Mouse (Mus musculus): ENCODE measurements at regions not wholly inside any gene's neighbourhood (a gene's known extent, or its start where the extent isn't known, plus 50 kb on each side); places are given as distances from the start of the nearest gene placed in this dataset.

DNA sequence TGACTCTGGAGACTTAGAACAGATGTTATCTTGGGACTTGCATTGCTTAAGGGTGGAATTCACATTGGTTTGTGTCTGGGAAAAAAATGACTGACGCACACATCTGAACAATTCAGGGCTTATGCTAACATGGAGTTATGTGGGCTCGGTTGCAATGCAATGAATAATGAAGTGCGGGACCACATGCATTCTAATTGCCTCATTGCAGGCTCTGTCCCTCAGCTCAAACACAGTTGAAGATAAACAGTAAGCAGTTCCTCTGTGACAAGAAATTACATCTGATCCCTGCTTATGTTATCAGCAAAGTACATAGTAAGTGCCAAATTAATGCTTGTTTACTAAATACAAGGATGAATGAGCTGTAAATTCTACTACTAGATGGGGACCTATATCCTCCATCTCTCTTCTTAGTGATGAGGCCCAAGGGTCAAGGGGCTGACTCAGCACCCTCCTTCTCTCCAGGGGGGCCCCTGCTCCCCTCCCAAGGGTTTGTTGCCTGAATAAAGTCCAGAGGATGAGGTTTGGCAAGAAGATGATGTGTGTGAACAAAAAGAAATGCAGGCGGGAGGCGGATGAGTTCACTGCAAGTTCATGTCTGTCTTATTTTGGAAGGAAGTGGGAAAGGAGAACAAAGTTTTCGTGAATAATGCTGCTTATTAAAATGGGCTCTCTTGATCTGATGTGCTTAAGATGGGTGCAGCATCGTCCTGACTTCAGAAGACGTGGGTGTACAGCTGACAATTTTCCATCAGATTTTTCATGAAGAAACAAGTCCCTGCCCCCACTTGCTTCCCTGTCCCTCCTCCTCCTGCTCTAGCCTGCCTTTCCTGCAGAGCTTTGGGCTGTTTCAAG lies 533.1 kb downstream of the Shisa9 start:
- Histone ChIP-seq H3K27ac (ENCODE audit: control insufficient read depth, insufficient read depth, low read depth, low read length, poor library complexity) (no peak overlapping the region), H3K4me1 (ENCODE audit: control insufficient read depth, insufficient read depth, low read length) (no peaks in the 10 kb centered on the region; the same call in 1 of the 2 replicates), H3K4me3 (replicated peaks; ENCODE audit: control insufficient read depth, low read depth, low read length) (no peak overlapping the region)
- whole genome bisulfite sequencing, result 69% methylated on average over 8 of the region's 8 CpGs
- no peak for TF ChIP-seq CTCF (IDR thresholded peaks at IDR 0.05; ENCODE audit: control insufficient read depth, insufficient read depth, low read length)
- no peak for TF ChIP-seq POLR2A (IDR thresholded peaks at IDR 0.05; ENCODE audit: borderline replicate concordance, control insufficient read depth, low read depth, low read length)

DNA sequence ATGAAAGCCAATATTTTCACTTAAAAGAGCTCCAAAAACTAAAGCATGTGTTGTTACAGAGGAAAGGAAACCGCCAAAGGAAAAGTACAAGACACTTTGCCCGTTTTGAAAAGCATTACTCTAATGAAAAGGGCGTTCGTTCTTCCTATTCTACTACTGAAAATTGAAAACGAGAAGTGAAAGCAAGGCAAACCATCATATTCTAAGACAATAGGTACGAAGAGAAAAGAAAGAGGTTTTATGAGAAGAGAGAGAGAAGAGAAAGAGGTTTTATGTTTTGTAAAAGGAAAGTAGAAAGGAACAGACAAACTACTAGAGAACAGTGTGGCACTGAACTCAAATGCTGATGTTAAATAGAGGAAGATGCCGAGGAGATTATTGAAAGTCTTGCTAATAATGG lies 534.4 kb downstream of the Shisa9 start:
- TF ChIP-seq POLR2A (IDR thresholded peaks at IDR 0.05; ENCODE audit: borderline replicate concordance, control insufficient read depth, low read depth, low read length) (no peak), CTCF (IDR thresholded peaks at IDR 0.05; ENCODE audit: control insufficient read depth, insufficient read depth, low read length) (no peak)
- Histone ChIP-seq H3K4me3 (replicated peaks; ENCODE audit: control insufficient read depth, low read depth, low read length) (no peak overlapping the region), H3K4me1 (ENCODE audit: control insufficient read depth, insufficient read depth, low read length) (no peaks in the 10 kb centered on the region; the same call in 1 of the 2 replicates), H3K27ac (ENCODE audit: control insufficient read depth, insufficient read depth, low read depth, low read length, poor library complexity) (no peak overlapping the region)
- 61% methylated on average over 7 of the region's 7 CpGs for WGBS

DNA sequence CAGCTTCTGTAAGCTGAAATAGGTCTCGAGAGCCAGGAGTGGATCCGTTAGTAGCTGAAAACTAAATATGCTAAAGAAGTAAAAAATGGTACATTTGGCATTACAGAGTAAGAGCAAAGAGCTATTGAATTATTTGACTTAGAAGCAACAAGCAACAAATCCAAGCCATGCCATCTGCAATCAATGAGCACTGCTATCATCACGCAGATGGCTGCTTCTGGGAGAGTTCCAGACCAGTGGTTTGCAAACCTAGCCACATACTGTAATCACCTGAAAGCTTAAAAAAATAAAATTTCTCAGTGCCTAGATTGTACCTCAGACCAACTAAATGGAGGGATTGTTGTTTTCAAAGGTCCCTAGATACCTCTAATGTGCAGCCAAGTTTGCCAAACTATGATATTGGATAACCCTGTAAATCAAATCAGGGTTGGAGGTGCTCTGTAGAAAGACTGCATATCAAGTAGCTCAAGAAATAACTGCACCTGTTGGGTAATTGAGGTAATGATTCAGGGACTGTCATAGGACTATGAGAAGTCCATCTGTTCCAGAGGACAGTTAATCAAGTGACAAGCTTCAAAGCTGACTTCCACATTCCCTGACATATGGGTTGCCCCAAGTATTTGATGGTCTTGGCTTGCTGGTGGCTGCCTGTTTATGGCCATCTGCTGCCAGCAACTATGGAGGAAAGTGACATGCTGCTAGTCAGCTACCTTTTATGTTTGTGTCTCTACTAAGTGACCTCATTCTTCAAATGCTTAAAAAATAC lies 538.0 kb downstream of the Shisa9 start:
- WGBS, result 75% methylated on average over 3 of the region's 3 CpGs
- Histone ChIP-seq H3K4me1 (ENCODE audit: control insufficient read depth, insufficient read depth, low read length) (no peaks in the 10 kb centered on the region), H3K4me3 (replicated peaks; ENCODE audit: control insufficient read depth, low read depth, low read length) (no peak overlapping the region), H3K27ac (ENCODE audit: control insufficient read depth, insufficient read depth, low read depth, low read length, poor library complexity) (no peak overlapping the region)
- no peak for TF ChIP-seq CTCF (IDR thresholded peaks at IDR 0.05; ENCODE audit: control insufficient read depth, insufficient read depth, low read length)
- no peak for TF ChIP-seq POLR2A (IDR thresholded peaks at IDR 0.05; ENCODE audit: borderline replicate concordance, control insufficient read depth, low read depth, low read length)

DNA sequence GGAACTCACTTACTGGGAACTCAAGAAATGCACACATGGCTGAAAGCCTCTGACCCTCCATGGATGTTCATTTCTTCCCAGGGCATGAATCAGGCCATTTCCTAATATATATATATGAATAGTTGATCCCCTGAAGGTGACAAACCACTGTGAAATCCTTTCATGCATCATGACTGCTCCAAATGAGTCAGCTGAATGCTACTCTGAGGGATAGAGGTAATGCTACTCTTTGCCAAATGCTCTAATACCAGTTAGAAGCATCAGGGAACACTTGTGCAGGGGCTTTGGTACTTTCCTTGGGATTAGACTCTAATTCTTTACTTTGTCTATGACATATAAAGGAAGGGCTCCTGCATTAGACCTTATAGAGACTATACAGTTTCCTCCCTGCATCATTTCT lies 561.0 kb upstream of the Ercc4 start:
- Histone ChIP-seq H3K27ac (ENCODE audit: control insufficient read depth, insufficient read depth, low read depth, low read length, poor library complexity) (no peak overlapping the region), H3K4me1 (ENCODE audit: control insufficient read depth, insufficient read depth, low read length) (no peaks in the 10 kb centered on the region), H3K4me3 (replicated peaks; ENCODE audit: control insufficient read depth, low read depth, low read length) (no peak overlapping the region)
- TF ChIP-seq POLR2A (IDR thresholded peaks at IDR 0.05; ENCODE audit: borderline replicate concordance, control insufficient read depth, low read depth, low read length) (no peak), CTCF (IDR thresholded peaks at IDR 0.05; ENCODE audit: control insufficient read depth, insufficient read depth, low read length) (no peak)

DNA sequence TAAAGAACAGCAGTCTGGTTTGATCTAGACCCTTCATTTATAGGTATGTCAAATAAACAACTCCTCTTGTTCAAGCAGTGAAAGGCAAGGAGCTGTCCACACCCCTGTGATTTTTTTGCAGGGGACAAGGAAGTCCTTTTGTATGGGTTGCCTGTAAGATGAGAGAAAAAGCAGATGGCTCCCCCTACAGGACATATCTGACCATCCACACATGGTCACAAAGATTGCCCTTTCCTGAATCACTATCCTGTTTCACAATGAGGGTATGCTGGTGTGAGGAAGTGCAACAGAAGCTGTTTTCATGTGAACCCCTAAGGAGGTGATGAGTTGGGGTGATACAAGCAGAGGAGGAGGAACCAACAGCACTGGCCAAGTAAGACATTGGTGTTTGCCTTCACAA lies 520.6 kb upstream of the Ercc4 start:
- no peak for TF ChIP-seq CTCF (IDR thresholded peaks at IDR 0.05; ENCODE audit: control insufficient read depth, insufficient read depth, low read length)
- TF ChIP-seq POLR2A (IDR thresholded peaks at IDR 0.05; ENCODE audit: borderline replicate concordance, control insufficient read depth, low read depth, low read length), result no peak
- Histone ChIP-seq H3K27ac (ENCODE audit: control insufficient read depth, insufficient read depth, low read depth, low read length, poor library complexity) (no peak overlapping the region), H3K4me3 (replicated peaks; ENCODE audit: control insufficient read depth, low read depth, low read length) (no peak overlapping the region), H3K4me1 (ENCODE audit: control insufficient read depth, insufficient read depth, low read length) (no peaks in the 10 kb centered on the region)

DNA sequence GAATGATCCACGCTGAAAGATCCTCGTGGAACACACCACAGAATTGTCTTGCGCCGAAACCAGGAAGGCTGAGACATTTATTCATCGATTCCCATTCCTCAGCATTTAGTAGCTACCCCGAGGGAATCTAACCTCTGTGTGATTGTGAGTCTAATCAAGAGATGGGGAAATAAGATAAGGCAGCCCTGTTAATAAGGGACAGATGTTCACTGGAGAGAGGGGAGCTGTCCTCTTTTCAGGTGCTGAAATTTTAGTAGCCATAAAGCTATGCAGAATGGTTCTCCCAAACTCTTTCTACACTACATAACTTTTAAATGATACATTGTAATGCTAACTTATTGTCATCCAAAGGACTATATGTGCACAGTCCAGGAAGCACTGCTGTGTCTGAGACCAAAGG lies 501.2 kb upstream of the Ercc4 start:
- H3K4me3 ChIP-seq (replicated peaks; ENCODE audit: control insufficient read depth, low read depth, low read length), result no peak overlapping the region
- WGBS, result 65% methylated on average over 6 of the region's 6 CpGs
- H3K4me1 ChIP-seq (ENCODE audit: control insufficient read depth, insufficient read depth, low read length), result no peaks in the 10 kb centered on the region
- no peak for TF ChIP-seq POLR2A (IDR thresholded peaks at IDR 0.05; ENCODE audit: borderline replicate concordance, control insufficient read depth, low read depth, low read length)
- no peak for TF ChIP-seq CTCF (IDR thresholded peaks at IDR 0.05; ENCODE audit: control insufficient read depth, insufficient read depth, low read length)
- no peak overlapping the region for H3K27ac ChIP-seq (ENCODE audit: control insufficient read depth, insufficient read depth, low read depth, low read length, poor library complexity)

DNA sequence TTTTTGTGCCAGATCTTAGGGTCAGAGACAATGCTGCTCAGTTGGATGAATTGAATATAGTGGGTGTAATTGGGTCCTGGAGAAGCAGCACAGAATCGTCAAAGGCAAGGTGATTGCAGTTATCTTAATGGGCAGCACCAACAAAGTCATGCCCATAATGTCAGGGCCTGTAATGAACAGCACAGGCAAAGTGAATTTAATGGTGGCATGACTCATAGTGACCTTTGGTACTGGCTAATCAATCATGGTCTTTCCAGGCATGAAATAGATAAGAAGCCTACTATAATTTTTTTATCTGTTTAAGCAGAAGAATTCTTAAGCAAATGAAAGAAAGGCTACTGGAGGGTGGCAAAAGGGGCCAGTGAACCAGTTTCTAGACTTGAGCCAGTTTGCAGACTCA lies 498.4 kb upstream of the Ercc4 start:
- 65% methylated on average over 1 of the region's 1 CpGs for WGBS
- Histone ChIP-seq H3K4me3 (replicated peaks; ENCODE audit: control insufficient read depth, low read depth, low read length) (no peak overlapping the region), H3K4me1 (ENCODE audit: control insufficient read depth, insufficient read depth, low read length) (no peaks in the 10 kb centered on the region), H3K27ac (ENCODE audit: control insufficient read depth, insufficient read depth, low read depth, low read length, poor library complexity) (no peak overlapping the region)
- TF ChIP-seq CTCF (IDR thresholded peaks at IDR 0.05; ENCODE audit: control insufficient read depth, insufficient read depth, low read length), result no peak
- no peak for TF ChIP-seq POLR2A (IDR thresholded peaks at IDR 0.05; ENCODE audit: borderline replicate concordance, control insufficient read depth, low read depth, low read length)

DNA sequence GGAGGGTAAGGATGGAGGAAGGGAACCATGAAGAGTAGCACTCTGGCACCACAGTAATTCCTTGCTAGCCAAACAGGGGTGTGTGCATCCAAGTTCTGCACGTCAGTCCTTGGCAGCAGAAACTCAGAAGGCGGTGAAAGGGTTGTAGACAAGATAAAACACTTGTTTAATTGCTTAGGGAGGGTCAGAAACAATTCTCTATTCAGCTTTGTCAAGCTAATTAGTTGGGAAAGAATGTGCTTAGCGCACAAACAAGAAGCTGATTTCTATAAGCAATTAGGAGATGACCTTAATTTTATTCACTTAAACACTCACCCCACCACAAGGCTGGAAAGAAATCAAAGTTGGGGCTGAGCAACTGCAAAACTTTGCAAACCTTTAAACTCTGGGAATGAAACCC lies 491.7 kb upstream of the Ercc4 start:
- TF ChIP-seq POLR2A (IDR thresholded peaks at IDR 0.05; ENCODE audit: borderline replicate concordance, control insufficient read depth, low read depth, low read length), result no peak
- no peak for TF ChIP-seq CTCF (IDR thresholded peaks at IDR 0.05; ENCODE audit: control insufficient read depth, insufficient read depth, low read length)
- H3K4me1 ChIP-seq (ENCODE audit: control insufficient read depth, insufficient read depth, low read length), result no peaks in the 10 kb centered on the region
- 66% methylated on average over 3 of the region's 3 CpGs for WGBS
- H3K4me3 ChIP-seq (replicated peaks; ENCODE audit: control insufficient read depth, low read depth, low read length), result no peak overlapping the region
- no peak overlapping the region for H3K27ac ChIP-seq (ENCODE audit: control insufficient read depth, insufficient read depth, low read depth, low read length, poor library complexity)

Data from bone marrow, adult 2 months (tissue).